Mouse (Mus musculus): ENCODE measurements around the gene 2210011C24Rik.

Gene 2210011C24Rik

DNA sequence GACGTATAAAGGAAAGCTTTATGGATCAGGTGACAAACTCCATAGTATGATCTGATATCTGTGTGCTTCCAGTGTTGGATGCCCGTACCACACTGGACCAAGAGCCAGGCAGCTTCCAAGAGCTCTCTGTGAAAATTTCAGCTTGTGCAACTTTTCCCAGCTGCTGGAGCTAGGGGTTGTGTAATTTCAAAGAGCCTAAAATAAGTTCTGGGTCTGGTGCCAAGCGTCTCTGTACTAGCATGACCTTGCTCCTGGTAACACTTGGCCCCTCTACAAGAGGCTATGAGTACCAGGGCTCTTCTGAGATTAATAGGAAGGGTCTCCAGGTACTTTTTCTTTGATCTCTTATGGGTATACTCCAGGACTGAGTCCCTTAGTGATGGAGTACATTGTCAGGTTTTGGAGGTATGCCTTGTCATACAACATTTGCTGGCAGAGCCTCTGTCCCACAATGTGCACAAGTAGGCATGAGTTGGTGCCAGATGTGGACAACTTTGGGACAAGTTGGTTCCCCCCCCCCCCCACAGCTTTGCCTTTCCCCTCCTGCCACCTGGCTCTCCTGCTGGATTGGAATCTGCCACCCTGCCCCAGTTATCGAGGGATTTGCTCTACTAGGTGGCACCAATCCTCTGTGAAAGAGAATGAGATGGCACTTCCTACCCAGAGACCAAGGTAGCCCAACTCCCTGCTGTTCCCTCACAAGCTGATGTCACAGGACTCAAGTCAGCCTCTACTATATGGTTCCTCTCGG lies 47.8 kb downstream of the 2210011C24Rik start:
- no peak for DNase-seq (ENCODE audit: extremely low read depth, low read depth)
